Mouse (Mus musculus): ENCODE measurements around the gene Wnk4.

- TF ChIP-seq CTCF (IDR thresholded peaks at IDR 0.05; ENCODE audit: low read depth) (no peak), EP300 (IDR thresholded peaks at IDR 0.05; ENCODE audit: low read depth) (no peak)
Measured at GRCm38 (mm10) chr11:101218436-101219055, 41.8 kb upstream of the Wnk4 start.

All from liver, postnatal 0 days (tissue).